Mouse (Mus musculus) gastrocnemius, adult 2 months (tissue): ENCODE results near the gene Prrt1. TPM values are rescaled to one million over a fixed set of nuclear protein-coding genes. Genes with fewer than 3 reads are reported as not detected.
A peak's percentile ranks its signal among the peaks of the same experiment; 100 is the strongest.

ENCODE experiments used
- DNase-seq: peaks from one replicate; pipeline ENCODE4 v3.0.0; 2022
- H3K27ac ChIP-seq: fragments of 200-600 bp; 2 replicates; pipeline ENCODE4 v1.8.1; 2022; ENCODE audit warnings: mild to moderate bottlenecking
- H3K4me3 ChIP-seq: fragments of 200-600 bp; 2 replicates; pipeline ENCODE4 v1.8.1; 2022; ENCODE audit warnings: mild to moderate bottlenecking, moderate library complexity
- CTCF ChIP-seq: fragments of 200-600 bp; IDR thresholded peaks from 2 replicates; pipeline ENCODE4 v1.8.1; 2022; ENCODE audit warnings: antibody characterized with exemption, mild to moderate bottlenecking, moderate library complexity
- intact Hi-C: fragments of 180-260 bp; cut with DNase I; formaldehyde crosslinking; loops from one replicate; pipeline ENCODE4 v1.15.1; 2025
- total RNA-seq, 2 experiments: library from RNA; stranded (reverse); gene quantifications; 2 replicates each; pipeline ENCODE4 v1.2.3; 2021

The Prrt1 gene
- total RNA-seq, 2 experiments from 2014 or later, result 0.28 to 0.36 TPM

DNA sequence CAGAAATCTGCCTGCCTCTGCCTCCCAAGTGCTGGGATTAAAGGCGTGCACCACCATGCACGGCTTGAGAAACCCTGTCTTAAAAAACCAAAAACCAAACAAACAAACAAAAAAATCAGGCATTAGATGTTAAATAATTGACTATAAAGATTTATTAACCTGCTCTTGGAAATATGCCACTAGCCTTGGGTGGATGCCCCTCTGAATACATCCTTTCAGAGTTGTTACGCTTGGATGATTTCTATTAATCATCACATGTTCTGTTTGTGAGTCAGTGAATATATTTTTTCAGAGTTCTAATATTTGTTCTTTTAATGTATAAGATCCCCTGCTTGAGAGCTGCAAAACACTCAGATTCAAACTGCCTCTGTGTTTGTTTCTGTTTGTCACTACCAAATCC, 4.4 kb upstream of the Prrt1 start:
- DNase-seq, result no peak
- TF ChIP-seq CTCF, result no peak
- Histone ChIP-seq H3K27ac (no peak overlapping the region), H3K4me3 (no peak overlapping the region)
- intact Hi-C loops, result no loop called here

DNA sequence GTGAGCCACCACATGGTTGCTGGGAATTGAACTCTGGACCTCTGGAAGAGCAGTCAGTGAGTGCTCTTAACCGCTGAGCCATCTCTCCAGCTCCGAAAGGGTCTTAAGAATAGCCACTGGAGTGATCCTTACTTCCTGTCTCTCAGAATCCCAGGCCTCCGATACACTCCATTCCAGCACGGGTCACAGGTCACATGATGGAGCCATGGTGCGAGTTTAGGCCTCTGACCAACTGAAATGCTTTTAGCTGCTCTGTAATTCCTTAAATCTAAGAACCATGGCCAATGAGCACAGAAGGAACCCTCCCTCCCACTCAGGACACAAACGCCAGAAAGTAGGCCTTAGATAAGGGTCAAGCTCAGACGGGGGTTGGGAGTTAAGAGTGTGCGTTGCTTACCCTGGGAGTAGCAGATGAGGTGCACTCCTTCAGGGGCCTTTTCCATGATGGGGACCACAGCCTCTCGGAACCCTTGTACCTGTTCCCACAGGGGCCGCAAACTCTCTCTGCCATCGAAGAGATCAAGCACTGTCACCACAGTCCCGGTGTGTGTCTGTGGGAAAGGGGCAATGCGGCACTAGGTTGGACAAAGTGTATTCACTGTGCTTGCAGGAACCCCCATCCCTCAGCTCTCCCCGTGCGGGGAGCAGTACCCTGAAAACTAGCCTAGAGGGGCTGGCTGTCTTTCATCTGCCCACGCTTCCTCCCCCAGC, 3.1 kb upstream of the Prrt1 start:
- TF ChIP-seq CTCF, result no peak
- peak overlapping the region; percentile 96 for H3K27ac ChIP-seq
- intact Hi-C loops, result loop anchor here (2.0 kb wide), 1 partner anchor 21 kb away; the partner anchor contains the start of gene Agpat1

DNA sequence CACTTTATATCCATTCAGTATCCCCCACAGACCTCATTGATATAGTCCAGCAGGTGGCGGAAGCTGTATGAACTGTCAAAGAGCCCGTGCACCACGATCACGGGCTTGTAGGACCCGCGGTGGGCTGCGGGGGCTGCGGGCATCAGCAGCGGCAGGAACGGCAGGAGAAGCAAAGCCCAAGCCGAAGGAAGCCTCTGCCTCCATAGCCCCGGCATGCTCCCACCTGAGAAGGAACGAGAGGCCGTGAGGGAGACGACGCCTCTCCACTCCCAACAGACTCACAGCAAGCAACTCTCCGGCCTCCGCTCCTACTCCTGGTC, 2.6 kb upstream of the Prrt1 start:
- intact Hi-C loops, result loop anchor here (2.0 kb wide), 1 partner anchor 22 kb away; the partner anchor contains the start of gene Agpat1
- no peak for DNase-seq
- Histone ChIP-seq H3K27ac (peak overlapping the region; percentile 96), H3K4me3 (peak overlapping the region; percentile 94)
- TF ChIP-seq CTCF, result peak; percentile 52

More for the DNA sequence above, 3.1 kb upstream of the Prrt1 start:
- H3K4me3 ChIP-seq, result peak overlapping the region; percentile 94
- DNase-seq, result no peak

DNA sequence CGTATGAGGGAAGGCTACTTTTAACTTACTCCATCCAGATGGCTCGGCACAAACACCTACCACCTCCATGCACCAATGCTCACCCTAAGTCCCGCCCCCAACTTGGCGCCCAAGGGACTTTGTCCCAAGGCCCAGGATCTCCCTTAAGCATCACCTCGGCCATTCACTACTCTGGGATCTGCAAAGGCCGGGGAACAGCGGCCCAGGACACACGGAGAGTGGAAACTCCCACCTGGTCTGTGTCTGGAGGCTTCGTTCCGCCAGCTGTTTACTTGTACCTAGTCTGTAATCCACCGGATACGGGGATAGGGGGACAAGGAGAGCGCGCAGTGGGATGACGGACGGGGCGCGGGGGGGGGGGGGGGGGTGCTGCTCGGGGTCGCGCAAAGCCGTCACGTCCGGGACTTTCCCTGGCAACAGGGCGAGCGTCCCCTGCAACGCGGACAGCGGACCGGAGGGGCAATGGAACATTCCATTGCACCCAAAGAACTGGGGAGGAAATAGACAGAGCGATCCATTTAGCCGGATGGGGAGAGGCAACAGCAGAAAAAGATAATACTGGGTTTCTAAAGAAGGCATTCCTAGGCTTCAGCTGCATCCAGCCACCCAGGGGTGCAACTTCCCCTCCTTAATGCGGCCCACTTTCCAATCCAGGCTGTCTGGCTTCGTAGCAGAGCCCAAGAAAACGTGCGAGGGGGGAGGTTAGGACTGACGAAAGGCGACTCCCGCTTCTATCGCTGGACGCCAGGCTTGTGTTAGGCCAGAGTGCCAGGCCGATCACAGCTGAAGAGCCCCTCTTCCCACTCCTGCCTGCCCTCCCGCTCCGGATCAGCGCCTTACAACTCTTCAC, 2.0 kb upstream of the Prrt1 start:
- peak; percentile 92 for DNase-seq
- no peak for TF ChIP-seq CTCF
- intact Hi-C loops, result loop anchor here (2.0 kb wide), 1 partner anchor 23 kb away; the partner anchor contains the start of gene Agpat1
- peak overlapping the region; percentile 94 for H3K4me3 ChIP-seq
- H3K27ac ChIP-seq, result peak overlapping the region; percentile 96

DNA sequence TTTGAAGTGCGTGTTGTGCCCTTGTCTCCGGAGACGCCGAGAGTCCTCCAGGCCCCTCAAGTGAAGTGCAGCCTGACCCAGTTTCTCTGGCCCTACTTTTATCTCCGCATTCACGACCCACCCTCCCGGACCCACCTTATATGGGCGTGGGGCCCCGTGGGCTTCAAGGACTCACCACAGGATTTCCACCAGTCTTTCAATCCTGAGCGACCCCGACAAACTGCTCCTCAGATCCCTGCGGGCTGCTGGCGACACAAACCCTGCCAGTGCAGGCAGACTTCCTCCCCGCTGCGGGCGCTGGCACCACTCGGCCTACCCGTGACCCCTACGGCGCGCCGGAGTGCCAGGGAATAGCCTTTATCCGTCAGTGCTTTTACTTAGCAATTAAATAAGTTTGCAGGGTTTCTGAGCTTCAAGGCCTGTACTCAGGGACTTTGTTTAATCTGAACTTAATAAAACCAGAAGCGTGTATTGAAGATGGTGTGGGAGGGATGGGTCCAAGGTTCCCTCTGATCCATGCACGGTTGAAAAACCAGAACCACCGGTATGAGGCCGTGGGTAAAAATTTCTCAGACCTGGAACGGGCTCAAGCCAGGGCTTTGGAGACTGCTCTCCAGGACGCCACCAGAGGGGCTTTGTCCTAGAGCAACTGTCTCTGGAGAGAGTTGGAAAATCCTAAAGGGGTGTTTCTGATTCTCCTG, 1.2 kb upstream of the Prrt1 start, which contains the start of gene Ppt2:
Gene Ppt2 (minus strand): TSS at position 568 of the 701 bp plus-strand sequence.
- peak within 1 kb of the TSS; percentile 94 for H3K4me3 ChIP-seq
- TF ChIP-seq CTCF, result no peak
- H3K27ac ChIP-seq, result peak within 1 kb of the TSS; percentile 96
- intact Hi-C loops, result loop anchor here (2.0 kb wide), 1 partner anchor 23 kb away; the partner anchor contains the start of gene Agpat1
- DNase-seq, result peak; percentile 80

DNA sequence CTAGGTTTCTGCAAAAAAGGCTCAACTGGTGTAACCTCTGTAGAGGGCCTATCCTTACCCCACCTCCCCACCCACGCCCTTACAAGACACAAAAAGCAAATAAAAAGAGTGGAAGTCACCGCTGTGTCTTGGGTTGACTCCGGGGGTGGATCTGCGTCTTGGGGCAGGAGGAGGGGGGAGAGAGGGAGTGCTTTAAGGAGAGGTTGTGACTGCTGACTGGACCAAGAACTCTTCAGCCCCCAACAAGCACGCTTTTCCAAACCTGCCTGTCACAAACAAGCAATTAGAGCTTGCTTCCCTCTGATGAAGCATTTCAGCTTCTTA, 727 bp upstream of the Prrt1 start:
- peak; percentile 20 for DNase-seq
- intact Hi-C loops, result no loop called here
- Histone ChIP-seq H3K27ac (peak overlapping the region; percentile 96), H3K4me3 (peak overlapping the region; percentile 94)
- TF ChIP-seq CTCF, result no peak

DNA sequence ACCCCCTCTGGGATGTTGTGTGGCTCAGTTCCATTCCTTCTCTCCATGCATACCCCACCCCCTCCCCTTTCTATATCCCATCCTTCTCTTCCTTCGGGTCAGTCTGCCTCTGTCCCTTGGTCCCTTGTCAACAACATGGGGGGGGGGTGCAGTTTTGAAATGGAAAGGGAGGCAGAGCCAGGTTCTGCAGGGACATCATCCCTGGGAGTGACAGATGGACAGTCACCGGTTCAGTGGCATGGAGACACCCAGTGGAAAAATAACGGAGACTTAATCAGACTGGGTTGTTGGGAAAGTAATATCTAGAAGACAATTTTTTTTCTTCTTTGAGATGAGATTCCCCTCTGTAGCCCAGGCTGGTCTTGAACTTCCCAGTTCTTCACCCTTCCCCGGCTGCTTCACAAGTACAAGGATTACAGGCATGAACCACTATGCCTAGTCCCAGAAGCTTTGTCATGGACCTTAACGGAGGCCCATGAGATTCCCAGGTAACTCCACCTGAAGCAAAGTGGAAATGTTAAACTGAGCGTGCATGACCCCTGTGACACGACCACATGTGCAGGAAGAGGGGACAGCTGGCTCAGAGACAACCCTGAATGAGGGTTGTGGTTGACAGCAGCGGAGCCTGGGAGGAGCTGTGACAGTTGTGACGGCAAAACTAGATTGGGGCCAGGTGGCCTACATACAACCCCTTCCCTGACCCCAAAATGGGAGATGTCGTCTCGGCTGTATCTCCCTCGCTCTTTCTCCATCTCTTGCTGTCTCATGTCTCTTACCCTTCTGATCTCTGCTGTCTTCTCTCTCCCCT, 667 bp downstream of the Prrt1 start:
- TF ChIP-seq CTCF, result no peak
- H3K27ac ChIP-seq, result peak overlapping the region; percentile 96; the same call in 1 of the 2 replicates
- DNase-seq, result no peak
- peak overlapping the region; percentile 94 for H3K4me3 ChIP-seq
- intact Hi-C loops, result no loop called here

DNA sequence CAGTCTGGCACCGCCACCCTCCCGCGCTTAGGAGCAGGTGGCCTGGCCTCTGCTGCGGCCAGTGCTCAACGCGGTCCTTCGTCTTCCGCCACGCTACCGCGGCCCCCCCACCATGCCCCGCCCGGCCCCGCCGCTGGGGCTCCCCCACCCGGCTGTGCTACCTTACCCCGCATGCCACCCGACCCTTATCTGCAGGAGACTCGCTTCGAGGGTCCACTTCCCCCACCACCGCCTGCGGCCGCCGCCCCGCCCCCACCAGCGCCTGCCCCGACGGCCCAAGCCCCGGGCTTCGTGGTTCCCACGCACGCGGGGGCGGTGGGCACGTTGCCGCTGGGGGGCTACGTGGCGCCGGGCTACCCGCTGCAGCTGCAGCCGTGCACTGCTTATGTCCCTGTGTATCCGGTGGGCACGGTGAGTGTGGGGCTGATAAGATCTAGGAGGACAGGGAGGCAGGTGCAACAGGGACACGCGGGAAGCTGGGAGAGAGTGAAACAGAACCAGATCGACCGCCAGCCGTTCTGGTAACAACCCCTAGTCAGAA, 1.5 kb downstream of the Prrt1 start:
- DNase-seq, result peak; percentile 31
- intact Hi-C loops, result no loop called here
- Histone ChIP-seq H3K4me3 (peak overlapping the region; percentile 94), H3K27ac (no peak overlapping the region)
- no peak for TF ChIP-seq CTCF

DNA sequence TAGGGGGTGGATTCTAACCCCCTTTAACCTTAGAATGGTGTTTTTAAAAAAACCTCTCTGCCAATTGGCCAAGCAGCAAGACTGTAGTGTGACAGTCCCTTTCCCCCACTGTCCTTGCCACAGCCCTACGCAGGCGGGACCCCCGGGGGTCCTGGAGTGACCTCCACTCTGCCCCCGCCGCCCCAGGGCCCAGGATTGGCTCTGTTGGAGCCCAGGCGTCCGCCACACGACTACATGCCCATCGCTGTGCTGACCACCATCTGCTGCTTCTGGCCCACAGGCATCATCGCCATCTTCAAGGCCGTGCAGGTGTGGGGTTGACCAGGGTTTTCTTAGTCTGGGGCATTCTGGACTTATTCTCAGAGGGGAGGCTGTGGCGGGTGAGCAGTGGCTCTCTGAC, 2.3 kb downstream of the Prrt1 start:
- peak overlapping the region; percentile 73 for H3K4me3 ChIP-seq
- peak; percentile 33 for DNase-seq
- intact Hi-C loops, result no loop called here
- TF ChIP-seq CTCF, result no peak
- peak overlapping the region; percentile 69 for H3K27ac ChIP-seq

DNA sequence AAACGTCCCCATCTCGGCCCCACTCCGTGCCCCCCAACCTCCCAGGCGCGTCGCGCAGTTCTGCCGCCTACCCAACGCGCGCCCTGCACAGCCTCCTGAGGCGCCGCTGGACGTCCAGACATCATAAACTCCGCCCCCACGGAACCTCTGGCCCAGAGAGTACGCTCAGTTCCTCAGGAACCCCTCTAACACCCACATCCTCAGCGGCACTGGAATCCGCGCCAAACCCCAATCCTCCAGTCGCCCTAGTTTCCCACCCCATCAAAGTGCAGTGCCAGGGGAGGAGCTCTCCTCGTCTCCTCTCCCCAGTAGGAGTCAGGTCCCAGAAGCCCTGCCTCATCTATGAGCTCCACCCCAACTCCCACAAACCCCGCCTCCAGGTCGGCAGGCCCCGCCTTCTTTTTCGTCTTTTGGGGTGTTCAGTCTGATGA, 2.9 kb downstream of the Prrt1 start:
- peak overlapping the region; percentile 73 for H3K4me3 ChIP-seq
- H3K27ac ChIP-seq, result peak overlapping the region; percentile 69
- intact Hi-C loops, result no loop called here
- peak; percentile 83 for DNase-seq
- no peak for TF ChIP-seq CTCF

DNA sequence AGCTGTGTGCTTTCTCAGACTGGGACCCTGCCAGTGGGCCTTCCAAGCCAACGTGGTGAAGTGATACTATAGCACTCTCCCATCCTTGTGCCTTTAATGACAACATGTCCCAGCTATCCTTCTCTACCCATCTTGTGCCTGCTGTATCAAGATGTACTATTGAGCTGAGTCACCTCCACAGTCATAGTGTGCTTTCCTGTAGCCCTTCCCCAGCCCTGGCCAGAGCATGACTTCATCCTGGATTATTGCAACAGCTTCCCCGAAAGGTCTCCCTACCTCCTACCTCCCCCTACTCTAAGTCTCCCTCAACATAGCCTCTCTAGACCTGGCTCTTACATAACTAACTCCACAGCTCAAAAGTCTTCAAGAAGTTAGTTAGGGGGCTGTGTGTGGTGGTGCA, 6.3 kb downstream of the Prrt1 start:
- no peak for DNase-seq
- TF ChIP-seq CTCF, result no peak
- no peak overlapping the region for H3K4me3 ChIP-seq
- H3K27ac ChIP-seq, result no peak overlapping the region
- intact Hi-C loops, result no loop called here

DNA sequence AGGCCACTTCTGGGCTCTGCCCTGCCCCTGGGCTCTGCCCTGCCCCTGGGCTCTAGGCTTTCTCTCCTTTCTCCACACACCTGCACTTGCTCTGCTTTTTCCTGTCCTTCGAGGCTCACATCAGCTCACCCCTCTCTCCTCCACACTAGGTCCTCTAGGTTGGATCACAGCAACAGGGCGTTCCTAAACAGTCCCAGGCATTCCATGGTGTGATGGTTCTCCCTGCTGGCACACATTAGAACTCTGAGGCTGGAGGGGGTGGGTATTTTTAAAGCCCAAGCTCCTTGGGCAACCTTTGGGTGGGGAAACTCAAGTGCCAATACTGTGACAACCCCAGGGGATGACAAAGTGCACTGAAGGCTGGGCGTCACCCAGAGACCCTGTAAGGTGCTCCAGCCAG, 8.1 kb downstream of the Prrt1 start:
- intact Hi-C loops, result no loop called here
- H3K4me3 ChIP-seq, result no peak overlapping the region
- TF ChIP-seq CTCF, result no peak
- H3K27ac ChIP-seq, result no peak overlapping the region
- peak; percentile 9 for DNase-seq
